Mouse (Mus musculus): ENCODE measurements around the gene Atp13a4.

DNA sequence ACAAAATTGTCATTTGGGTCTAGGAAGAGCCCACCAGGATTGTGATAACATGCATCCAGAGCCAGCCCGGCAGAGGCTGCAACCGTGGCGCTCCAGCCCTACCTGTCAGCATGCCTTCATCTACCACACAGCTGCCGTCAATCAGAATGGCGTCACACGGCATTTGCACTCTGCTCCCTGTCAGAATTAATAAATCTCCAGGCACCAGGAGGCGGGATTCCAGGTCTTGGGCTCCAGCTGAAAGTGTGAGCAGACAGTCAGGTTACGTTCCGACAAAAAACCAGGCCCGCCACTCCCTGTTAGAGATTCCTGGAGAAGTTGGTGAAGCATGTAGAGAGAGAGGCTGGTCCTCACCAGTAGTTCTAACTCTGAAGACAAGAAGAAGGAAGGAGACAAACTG is 85.3 kb downstream of the Atp13a4 start:
- TF ChIP-seq CTCF (IDR thresholded peaks at IDR 0.05; ENCODE audit: insufficient read depth, low read length) (no peak), POLR2A (IDR thresholded peaks at IDR 0.05; ENCODE audit: borderline replicate concordance, extremely low read depth, low read depth, low read length) (no peak)
